Mouse (Mus musculus) layer of hippocampus, adult 9-11 months (tissue): ENCODE results near the gene Cpa1.

Experiments used
- DNase-seq: peaks from one replicate; pipeline ENCODE4 v3.0.0; 2022

Gene Cpa1

GRCm38 (mm10) chr6:30624763-30625162 is 14.3 kb upstream of the Cpa1 start:
- DNase-seq: no peak

- peak; percentile 69 for DNase-seq
Measured at GRCm38 (mm10) chr6:30628152-30628551, 10.9 kb upstream of the Cpa1 start.

- no peak for DNase-seq
Measured at GRCm38 (mm10) chr6:30629989-30630388, 9.0 kb upstream of the Cpa1 start.

GRCm38 (mm10) chr6:30635361-30635862 is 3.6 kb upstream of the Cpa1 start:
- DNase-seq: no peak

GRCm38 (mm10) chr6:30636186-30636842 is 2.7 kb upstream of the Cpa1 start:
- no peak for DNase-seq

- DNase-seq: no peak
Measured at GRCm38 (mm10) chr6:30643694-30644460, 4.9 kb downstream of the Cpa1 start.

GRCm38 (mm10) chr6:30644462-30644861 is 5.4 kb downstream of the Cpa1 start:
- no peak for DNase-seq

GRCm38 (mm10) chr6:30645379-30645778 is 6.4 kb downstream of the Cpa1 start:
- no peak for DNase-seq

GRCm38 (mm10) chr6:30649651-30650296 is 10.8 kb downstream of the Cpa1 start:
- DNase-seq: peak; percentile 53

- DNase-seq: no peak
Measured at GRCm38 (mm10) chr6:30652425-30653188, 13.6 kb downstream of the Cpa1 start.

- DNase-seq: no peak
Measured at GRCm38 (mm10) chr6:30653518-30653917, 14.5 kb downstream of the Cpa1 start.

- no peak for DNase-seq
Measured at GRCm38 (mm10) chr6:30654402-30654859, 15.4 kb downstream of the Cpa1 start.

GRCm38 (mm10) chr6:30654932-30655331 is 15.9 kb downstream of the Cpa1 start:
- no peak for DNase-seq

- no peak for DNase-seq
Measured at GRCm38 (mm10) chr6:30657279-30657678, 18.3 kb downstream of the Cpa1 start.

- no peak for DNase-seq
Measured at GRCm38 (mm10) chr6:30658619-30659018, 19.6 kb downstream of the Cpa1 start.

GRCm38 (mm10) chr6:30664776-30665175 is 25.8 kb downstream of the Cpa1 start:
- DNase-seq: peak; percentile 24

- DNase-seq: no peak
Measured at GRCm38 (mm10) chr6:30665296-30665695, 26.3 kb downstream of the Cpa1 start.

GRCm38 (mm10) chr6:30666043-30666442 is 27.0 kb downstream of the Cpa1 start:
- DNase-seq: no peak

- DNase-seq: no peak
Measured at GRCm38 (mm10) chr6:30667585-30667984, 28.6 kb downstream of the Cpa1 start.

- DNase-seq: no peak
Measured at GRCm38 (mm10) chr6:30671696-30672095, 32.7 kb downstream of the Cpa1 start.

- no peak for DNase-seq
Measured at GRCm38 (mm10) chr6:30673764-30674561, 34.9 kb downstream of the Cpa1 start.

GRCm38 (mm10) chr6:30674714-30675280 is 35.8 kb downstream of the Cpa1 start:
- no peak for DNase-seq
